Mouse (Mus musculus): ENCODE data around the gene Spocd1. TPM values are rescaled to one million over a fixed set of nuclear protein-coding genes. Genes with fewer than 3 reads are reported as not detected.

Spocd1 gene
- total RNA-seq, 1 experiment = 0.13 TPM

GRCm38 (mm10) chr4:129978227-129978626 lies 49.2 kb downstream of the Spocd1 start:
- no peaks in the 10 kb centered on the region for H3K36me3 ChIP-seq (ENCODE audit: control insufficient read depth, insufficient read depth, low read length, poor library complexity, severe bottlenecking)
- H3K9ac ChIP-seq (ENCODE audit: insufficient read depth, low read depth, low read length, poor library complexity, severe bottlenecking) = no peak overlapping the region
- no peak overlapping the region for H3K27ac ChIP-seq (ENCODE audit: insufficient read depth, low read depth, low read length, poor library complexity, severe bottlenecking)
- no peak for DNase-seq (ENCODE audit: low read depth, low spot score)
- H3K4me1 ChIP-seq (ENCODE audit: control insufficient read depth in 2 of 2, insufficient read depth in 2 of 2, low read length in 2 of 2, poor library complexity in 1 of 2) = peaks cover 5 to 38% of the 10 kb centered on the region in 2 experiments; a peak in 3 of 4 replicates
- TF ChIP-seq HCFC1 (IDR thresholded peaks at IDR 0.05; ENCODE audit: borderline replicate concordance, insufficient read depth, low read length) = no peak
- TF ChIP-seq MAFK (IDR thresholded peaks at IDR 0.05; ENCODE audit: insufficient read depth, low read depth, low read length) = no peak
- TF ChIP-seq ZNF384 (IDR thresholded peaks at IDR 0.05; ENCODE audit: low read depth, low read length) = no peak
- TF ChIP-seq ZC3H11A (IDR thresholded peaks at IDR 0.05; ENCODE audit: borderline replicate concordance, low read depth, low read length) = no peak
- TF ChIP-seq CHD2 (IDR thresholded peaks at IDR 0.05; ENCODE audit: low read depth, low read length) = no peak
- no peaks in the 10 kb centered on the region for H3K9me3 ChIP-seq (ENCODE audit: control insufficient read depth, insufficient read depth, low read depth, low read length)
- in situ Hi-C loops (cut with MboI; ENCODE audit: low sequenced_read_pairs in 2 of 2, unreplicated experiment in 2 of 2) = no loop called here
- no peak overlapping the region for H3K4me3 ChIP-seq (ENCODE audit: insufficient read depth in 1 of 2, low read depth in 1 of 2, low read length in 2 of 2, poor library complexity in 1 of 2, severe bottlenecking in 1 of 2)

GRCm38 (mm10) chr4:129978930-129979329 lies 49.9 kb downstream of the Spocd1 start:
- peaks cover 5 to 44% of the 10 kb centered on the region in 2 experiments for H3K4me1 ChIP-seq (ENCODE audit: control insufficient read depth in 2 of 2, insufficient read depth in 2 of 2, low read length in 2 of 2, poor library complexity in 1 of 2)

GRCm38 (mm10) chr4:129981657-129982056 lies 52.6 kb downstream of the Spocd1 start:
- no peak for DNase-seq (ENCODE audit: low read depth, low spot score)
- TF ChIP-seq ZNF384 (IDR thresholded peaks at IDR 0.05; ENCODE audit: low read depth, low read length) = no peak
- no peak for TF ChIP-seq HCFC1 (IDR thresholded peaks at IDR 0.05; ENCODE audit: borderline replicate concordance, insufficient read depth, low read length)
- no peak for TF ChIP-seq ZC3H11A (IDR thresholded peaks at IDR 0.05; ENCODE audit: borderline replicate concordance, low read depth, low read length)
- Histone ChIP-seq H3K4me3 (ENCODE audit: insufficient read depth in 1 of 2, low read depth in 1 of 2, low read length in 2 of 2, poor library complexity in 1 of 2, severe bottlenecking in 1 of 2) (no peak overlapping the region), H3K9ac (ENCODE audit: insufficient read depth, low read depth, low read length, poor library complexity, severe bottlenecking) (no peak overlapping the region), H3K27ac (ENCODE audit: insufficient read depth, low read depth, low read length, poor library complexity, severe bottlenecking) (no peak overlapping the region), H3K4me1 (ENCODE audit: control insufficient read depth in 2 of 2, insufficient read depth in 2 of 2, low read length in 2 of 2, poor library complexity in 1 of 2) (peaks cover 7 to 47% of the 10 kb centered on the region in 2 experiments), H3K36me3 (ENCODE audit: control insufficient read depth, insufficient read depth, low read length, poor library complexity, severe bottlenecking) (no peaks in the 10 kb centered on the region), H3K9me3 (ENCODE audit: control insufficient read depth, insufficient read depth, low read depth, low read length) (no peaks in the 10 kb centered on the region)
- in situ Hi-C loops (cut with MboI; ENCODE audit: low sequenced_read_pairs in 2 of 2, unreplicated experiment in 2 of 2) = no loop called here

More at GRCm38 (mm10) chr4:129978930-129979329, 49.9 kb downstream of the Spocd1 start:
- Histone ChIP-seq H3K36me3 (ENCODE audit: control insufficient read depth, insufficient read depth, low read length, poor library complexity, severe bottlenecking) (no peaks in the 10 kb centered on the region), H3K4me3 (ENCODE audit: insufficient read depth in 1 of 2, low read depth in 1 of 2, low read length in 2 of 2, poor library complexity in 1 of 2, severe bottlenecking in 1 of 2) (no peak overlapping the region), H3K9ac (ENCODE audit: insufficient read depth, low read depth, low read length, poor library complexity, severe bottlenecking) (no peak overlapping the region), H3K27ac (ENCODE audit: insufficient read depth, low read depth, low read length, poor library complexity, severe bottlenecking) (no peak overlapping the region), H3K9me3 (ENCODE audit: control insufficient read depth, insufficient read depth, low read depth, low read length) (no peaks in the 10 kb centered on the region)
- in situ Hi-C loops (cut with MboI; ENCODE audit: low sequenced_read_pairs in 2 of 2, unreplicated experiment in 2 of 2) = no loop called here
- no peak for DNase-seq (ENCODE audit: low read depth, low spot score)
- no peak for TF ChIP-seq MAFK (IDR thresholded peaks at IDR 0.05; ENCODE audit: insufficient read depth, low read depth, low read length)
- no peak for TF ChIP-seq ZC3H11A (IDR thresholded peaks at IDR 0.05; ENCODE audit: borderline replicate concordance, low read depth, low read length)
- no peak for TF ChIP-seq CHD2 (IDR thresholded peaks at IDR 0.05; ENCODE audit: low read depth, low read length)
- no peak for TF ChIP-seq ZNF384 (IDR thresholded peaks at IDR 0.05; ENCODE audit: low read depth, low read length)
- TF ChIP-seq HCFC1 (IDR thresholded peaks at IDR 0.05; ENCODE audit: borderline replicate concordance, insufficient read depth, low read length) = no peak

- Histone ChIP-seq H3K4me3 (ENCODE audit: insufficient read depth in 1 of 2, low read depth in 1 of 2, low read length in 2 of 2, poor library complexity in 1 of 2, severe bottlenecking in 1 of 2) (no peak overlapping the region), H3K4me1 (ENCODE audit: control insufficient read depth in 2 of 2, insufficient read depth in 2 of 2, low read length in 2 of 2, poor library complexity in 1 of 2) (peaks cover 6 to 39% of the 10 kb centered on the region in 2 experiments), H3K27ac (ENCODE audit: insufficient read depth, low read depth, low read length, poor library complexity, severe bottlenecking) (no peak overlapping the region), H3K9ac (ENCODE audit: insufficient read depth, low read depth, low read length, poor library complexity, severe bottlenecking) (no peak overlapping the region), H3K9me3 (ENCODE audit: control insufficient read depth, insufficient read depth, low read depth, low read length) (no peaks in the 10 kb centered on the region), H3K36me3 (ENCODE audit: control insufficient read depth, insufficient read depth, low read length, poor library complexity, severe bottlenecking) (no peaks in the 10 kb centered on the region)
- TF ChIP-seq CHD2 (IDR thresholded peaks at IDR 0.05; ENCODE audit: low read depth, low read length) (no peak), ZNF384 (IDR thresholded peaks at IDR 0.05; ENCODE audit: low read depth, low read length) (no peak), HCFC1 (IDR thresholded peaks at IDR 0.05; ENCODE audit: borderline replicate concordance, insufficient read depth, low read length) (no peak), MAFK (IDR thresholded peaks at IDR 0.05; ENCODE audit: insufficient read depth, low read depth, low read length) (no peak), ZC3H11A (IDR thresholded peaks at IDR 0.05; ENCODE audit: borderline replicate concordance, low read depth, low read length) (no peak)
- in situ Hi-C loops (cut with MboI; ENCODE audit: low sequenced_read_pairs in 2 of 2, unreplicated experiment in 2 of 2) = no loop called here
- no peak for DNase-seq (ENCODE audit: low read depth, low spot score)
These were observed 54.0 kb downstream of the Spocd1 start for GRCm38 (mm10) chr4:129983046-129983445.
